Mouse (Mus musculus) forebrain, embryonic 10.5 days (tissue): ENCODE data around the gene Hinfp. TPM values are rescaled to one million over a fixed set of nuclear protein-coding genes. Genes with fewer than 3 reads are reported as not detected.
A peak's percentile ranks its signal among the peaks of the same experiment; 100 is the strongest.

Experiments
- DNase-seq: peaks from one replicate; pipeline ENCODE4 v3.0.0-alpha.2; 2017; ENCODE audit warnings: low spot score; ENCODE audit errors: extremely low spot score
- H3K27ac ChIP-seq: fragments of 300-500 bp; sonication (generic); 2 replicates; pipeline ENCODE4 v1.5.1; 2016; ENCODE audit warnings: mild to moderate bottlenecking
- H3K27me3 ChIP-seq: fragments of 300-500 bp; sonication (generic); 2 replicates; pipeline ENCODE4 v1.6.1; 2016; ENCODE audit warnings: mild to moderate bottlenecking; ENCODE audit not compliant: poor library complexity, severe bottlenecking
- H3K36me3 ChIP-seq: fragments of 300-500 bp; sonication (generic); replicated peaks from 2 replicates; pipeline ENCODE4 v1.6.1; 2016; ENCODE audit warnings: mild to moderate bottlenecking, moderate library complexity
- H3K4me1 ChIP-seq: fragments of 300-500 bp; sonication (generic); 2 replicates; pipeline ENCODE4 v1.6.1; 2016
- H3K4me3 ChIP-seq: fragments of 300-500 bp; sonication (generic); 2 replicates; pipeline ENCODE4 v1.5.1; 2016; ENCODE audit warnings: mild to moderate bottlenecking, moderate library complexity
- H3K9me3 ChIP-seq: fragments of 300-500 bp; sonication (generic); 2 replicates; pipeline ENCODE4 v1.6.1; 2016; ENCODE audit warnings: mild to moderate bottlenecking, moderate library complexity
- WGBS: fragments of 180-500 bp; shearing (Covaris S2); methylation state at CpG from one replicate; pipeline ENCODE4 v1.1.7; 2016; 5-methylcytosine and 5-hydroxymethylcytosine counted together
- polyA plus RNA-seq: library from polyadenylated mRNA; unstranded; fragments of >200 nt; fragmentation: Nextera tagmentation; extraction: Ambion mirVana; gene quantifications from 2 replicates; pipeline ENCODE4 v1.2.1, GENCODE M21; 2016

Gene Hinfp
- polyA plus RNA-seq, 1 experiment from 2014 or later, result 33.0 TPM

GRCm38 (mm10) chr9:44288076-44288958 lies 17.2 kb downstream of the Hinfp start, which contains the start of gene Abcg4:
Gene Abcg4 (minus strand): TSS chr9:44288615.
- peak within 1 kb of the TSS; percentile 81 for H3K27ac ChIP-seq
- peaks cover 39% of the 10 kb centered on the region for H3K4me1 ChIP-seq
- peak; percentile 49 for DNase-seq
- under 1% methylated on average over 38 of the region's 38 CpGs for WGBS
- H3K4me3 ChIP-seq, result peak within 1 kb of the TSS; percentile 64
- H3K27me3 ChIP-seq, result peaks cover 46% of the 10 kb centered on the region
- peaks cover 38% of the 10 kb centered on the region for H3K36me3 ChIP-seq
- H3K9me3 ChIP-seq, result no peaks in the 10 kb centered on the region; the same call in 1 of the 2 replicates

GRCm38 (mm10) chr9:44287401-44288075 lies 17.9 kb downstream of the Hinfp start:
- Histone ChIP-seq H3K27me3 (peaks cover 46% of the 10 kb centered on the region), H3K27ac (peak overlapping the region; percentile 81), H3K4me3 (peak overlapping the region; percentile 64), H3K36me3 (peaks cover 30% of the 10 kb centered on the region), H3K4me1 (peaks cover 39% of the 10 kb centered on the region), H3K9me3 (no peaks in the 10 kb centered on the region; the same call in 1 of the 2 replicates)
- 1% methylated on average over 47 of the region's 47 CpGs for whole genome bisulfite sequencing
- DNase-seq, result peak; percentile 59

GRCm38 (mm10) chr9:44287003-44287400 lies 18.5 kb downstream of the Hinfp start:
- Histone ChIP-seq H3K27ac (peak overlapping the region; percentile 81), H3K4me1 (peaks cover 39% of the 10 kb centered on the region), H3K9me3 (no peaks in the 10 kb centered on the region; the same call in 1 of the 2 replicates), H3K36me3 (peaks cover 25% of the 10 kb centered on the region), H3K4me3 (peak overlapping the region; percentile 64), H3K27me3 (peaks cover 46% of the 10 kb centered on the region)
- no peak for DNase-seq
- 5% methylated on average over 11 of the region's 11 CpGs for WGBS

- Histone ChIP-seq H3K4me1 (peaks cover 39% of the 10 kb centered on the region), H3K27ac (no peak overlapping the region), H3K27me3 (peaks cover 46% of the 10 kb centered on the region), H3K4me3 (peak overlapping the region; percentile 64), H3K36me3 (peaks cover 23% of the 10 kb centered on the region), H3K9me3 (no peaks in the 10 kb centered on the region; the same call in 1 of the 2 replicates)
- no peak for DNase-seq
- WGBS, result 14% methylated on average over 6 of the region's 6 CpGs
Observed at GRCm38 (mm10) chr9:44286256-44286850, 19.1 kb downstream of the Hinfp start.

- Histone ChIP-seq H3K36me3 (peaks cover 37% of the 10 kb centered on the region), H3K4me1 (peaks cover 26% of the 10 kb centered on the region), H3K9me3 (no peaks in the 10 kb centered on the region), H3K27ac (no peak overlapping the region), H3K27me3 (peaks cover 27% of the 10 kb centered on the region), H3K4me3 (no peak overlapping the region)
- WGBS, result 77% methylated on average over 5 of the region's 5 CpGs
- DNase-seq, result no peak
Observed at GRCm38 (mm10) chr9:44283183-44283582, 22.3 kb downstream of the Hinfp start.

GRCm38 (mm10) chr9:44269973-44270372 lies 35.5 kb downstream of the Hinfp start:
- Histone ChIP-seq H3K36me3 (peaks cover 14% of the 10 kb centered on the region), H3K27ac (no peak overlapping the region), H3K4me1 (peaks cover 15% of the 10 kb centered on the region), H3K9me3 (no peaks in the 10 kb centered on the region), H3K27me3 (peaks cover 16% of the 10 kb centered on the region), H3K4me3 (no peak overlapping the region)
- WGBS, result 87% methylated on average over 4 of the region's 4 CpGs
- DNase-seq, result no peak

GRCm38 (mm10) chr9:44269077-44269476 lies 36.4 kb downstream of the Hinfp start:
- WGBS, result 85% methylated on average over 3 of the region's 3 CpGs
- peaks cover 21% of the 10 kb centered on the region for H3K4me1 ChIP-seq
- no peak for DNase-seq
- peaks cover 5% of the 10 kb centered on the region for H3K36me3 ChIP-seq
- no peaks in the 10 kb centered on the region for H3K9me3 ChIP-seq
- H3K4me3 ChIP-seq, result no peak overlapping the region
- peaks cover 16% of the 10 kb centered on the region for H3K27me3 ChIP-seq
- no peak overlapping the region for H3K27ac ChIP-seq

GRCm38 (mm10) chr9:44268432-44268831 lies 37.0 kb downstream of the Hinfp start, which contains the start of gene Nlrx1:
Gene Nlrx1 (minus strand): TSS chr9:44268599.
- no peak for DNase-seq
- no peaks in the 10 kb centered on the region for H3K9me3 ChIP-seq
- H3K4me3 ChIP-seq, result peak within 1 kb of the TSS; percentile 63
- 90% methylated on average over 6 of the region's 6 CpGs for WGBS
- no peaks in the 10 kb centered on the region for H3K36me3 ChIP-seq
- peaks cover 21% of the 10 kb centered on the region for H3K4me1 ChIP-seq
- H3K27me3 ChIP-seq, result peaks cover 16% of the 10 kb centered on the region
- peak within 1 kb of the TSS; percentile 88 for H3K27ac ChIP-seq

- DNase-seq, result peak; percentile 75
- Histone ChIP-seq H3K27ac (peak overlapping the region; percentile 88), H3K36me3 (no peaks in the 10 kb centered on the region), H3K27me3 (peaks cover 16% of the 10 kb centered on the region), H3K9me3 (no peaks in the 10 kb centered on the region), H3K4me3 (peak overlapping the region; percentile 63), H3K4me1 (peaks cover 21% of the 10 kb centered on the region)
- WGBS, result 6% methylated on average over 28 of the region's 28 CpGs
Observed at GRCm38 (mm10) chr9:44268027-44268360, 37.5 kb downstream of the Hinfp start.

GRCm38 (mm10) chr9:44267319-44268026 lies 38.0 kb downstream of the Hinfp start:
- DNase-seq, result peak; percentile 27
- peaks cover 16% of the 10 kb centered on the region for H3K27me3 ChIP-seq
- 9% methylated on average over 23 of the region's 23 CpGs for WGBS
- H3K4me1 ChIP-seq, result peaks cover 21% of the 10 kb centered on the region
- no peaks in the 10 kb centered on the region for H3K36me3 ChIP-seq
- H3K27ac ChIP-seq, result peak overlapping the region; percentile 88
- peak overlapping the region; percentile 63 for H3K4me3 ChIP-seq
- no peaks in the 10 kb centered on the region for H3K9me3 ChIP-seq

GRCm38 (mm10) chr9:44266478-44267226 lies 38.8 kb downstream of the Hinfp start:
- Histone ChIP-seq H3K4me3 (no peak overlapping the region; the same call in 1 of the 2 replicates), H3K36me3 (no peaks in the 10 kb centered on the region), H3K27ac (peak overlapping the region; percentile 88; the same call in 1 of the 2 replicates), H3K9me3 (no peaks in the 10 kb centered on the region), H3K27me3 (peaks cover 16% of the 10 kb centered on the region), H3K4me1 (peaks cover 21% of the 10 kb centered on the region)
- WGBS, result 76% methylated on average over 8 of the region's 8 CpGs
- DNase-seq, result no peak
